Mouse (Mus musculus) retina, postnatal 7 days (tissue): Measurements from ENCODE around the gene Srprb.
"Not testable (repeated sequence)": the region's sequence is repeated elsewhere in the genome, so short reads cannot be mapped to it uniquely, and the experiment has no call there.

Experiments
- DNase-seq: peaks from one replicate; pipeline ENCODE4 v3.0.0-alpha.2; 2012; ENCODE audit warnings: low read depth, low spot score

The Srprb gene

GRCm38 (mm10) chr9:103212654-103213420, 10.9 kb upstream of the Srprb start:
- no peak for DNase-seq

- no peak for DNase-seq
These were observed 7.0 kb upstream of the Srprb start for GRCm38 (mm10) chr9:103208802-103209423.

- peak; percentile 62 for DNase-seq
These were observed 5.9 kb upstream of the Srprb start for GRCm38 (mm10) chr9:103207846-103208245.

- no peak for DNase-seq
These were observed 3.8 kb upstream of the Srprb start for GRCm38 (mm10) chr9:103205786-103206185.

- no peak for DNase-seq
These were observed 13.5 kb downstream of the Srprb start for GRCm38 (mm10) chr9:103188416-103188815.

- no peak for DNase-seq
These were observed 15.2 kb downstream of the Srprb start for GRCm38 (mm10) chr9:103186747-103187146.

GRCm38 (mm10) chr9:103185946-103186345, 16.0 kb downstream of the Srprb start:
- DNase-seq = no peak

- no peak for DNase-seq
These were observed 17.1 kb downstream of the Srprb start for GRCm38 (mm10) chr9:103184855-103185254.

- DNase-seq = no peak
These were observed 20.1 kb downstream of the Srprb start for GRCm38 (mm10) chr9:103181886-103182285.

GRCm38 (mm10) chr9:103180807-103181565, 21.0 kb downstream of the Srprb start:
- peak; percentile 33 for DNase-seq

GRCm38 (mm10) chr9:103180303-103180702, 21.6 kb downstream of the Srprb start:
- DNase-seq = no peak

GRCm38 (mm10) chr9:103175692-103176091, 26.2 kb downstream of the Srprb start:
- DNase-seq = no peak

- DNase-seq = no peak
These were observed 27.0 kb downstream of the Srprb start for GRCm38 (mm10) chr9:103174771-103175519.

- no peak for DNase-seq
These were observed 33.2 kb downstream of the Srprb start for GRCm38 (mm10) chr9:103168771-103169170.

GRCm38 (mm10) chr9:103168046-103168445, 33.9 kb downstream of the Srprb start:
- DNase-seq = no peak

GRCm38 (mm10) chr9:103163806-103164205, 38.1 kb downstream of the Srprb start:
- no peak for DNase-seq

- not testable (repeated sequence) for DNase-seq
These were observed 46.8 kb downstream of the Srprb start for GRCm38 (mm10) chr9:103155158-103155557.

GRCm38 (mm10) chr9:103154568-103154967, 47.4 kb downstream of the Srprb start:
- no peak for DNase-seq

GRCm38 (mm10) chr9:103153286-103153685, 48.7 kb downstream of the Srprb start:
- no peak for DNase-seq

GRCm38 (mm10) chr9:103149074-103149799, 52.7 kb downstream of the Srprb start:
- DNase-seq = no peak

- no peak for DNase-seq
These were observed 54.8 kb downstream of the Srprb start for GRCm38 (mm10) chr9:103147103-103147502.
